Mouse (Mus musculus) small intestine, adult 2 months (tissue): ENCODE measurements around the gene Reep1.

Experiments used
- CTCF ChIP-seq: fragments of 200-500 bp; IDR thresholded peaks from 2 replicates; pipeline ENCODE4 v1.5.1; 2012; ENCODE audit warnings: low read depth, mild to moderate bottlenecking, control low read depth, inconsistent platforms, low read length, moderate library complexity, mixed read lengths; ENCODE audit not compliant: insufficient replicate concordance, insufficient read length; ENCODE audit errors: extremely low read depth
- POLR2A ChIP-seq: fragments of 200-500 bp; IDR thresholded peaks from 2 replicates; pipeline ENCODE4 v1.6.1; 2012; ENCODE audit warnings: low read depth, mild to moderate bottlenecking, control low read depth, inconsistent platforms, low read length, moderate library complexity

- no peak for TF ChIP-seq CTCF
- TF ChIP-seq POLR2A = no peak
These were observed 28.7 kb downstream of the Reep1 start for GRCm38 (mm10) chr6:71736101-71736500.
